Mouse (Mus musculus): ENCODE results near the gene Tcirg1.
A peak's percentile ranks its signal among the peaks of the same experiment; 100 is the strongest.

The Tcirg1 gene

GRCm38 (mm10) chr19:3851502-3851962 is 55.4 kb downstream of the Tcirg1 start, which contains the start of gene Chka:
Chka (plus strand) TSS chr19:3851773.
- DNase-seq (ENCODE audit: low spot score) = peak; percentile 98

GRCm38 (mm10) chr19:3850847-3851469 is 56.0 kb downstream of the Tcirg1 start:
- peak; percentile 43 for DNase-seq (ENCODE audit: low spot score)

GRCm38 (mm10) chr19:3850076-3850475 is 56.9 kb downstream of the Tcirg1 start:
- no peak for DNase-seq (ENCODE audit: low spot score)

GRCm38 (mm10) chr19:3849251-3849650 is 57.7 kb downstream of the Tcirg1 start:
- DNase-seq (ENCODE audit: low spot score) = no peak

GRCm38 (mm10) chr19:3848207-3848808 is 58.6 kb downstream of the Tcirg1 start:
- no peak for DNase-seq (ENCODE audit: low spot score)

DNA sequence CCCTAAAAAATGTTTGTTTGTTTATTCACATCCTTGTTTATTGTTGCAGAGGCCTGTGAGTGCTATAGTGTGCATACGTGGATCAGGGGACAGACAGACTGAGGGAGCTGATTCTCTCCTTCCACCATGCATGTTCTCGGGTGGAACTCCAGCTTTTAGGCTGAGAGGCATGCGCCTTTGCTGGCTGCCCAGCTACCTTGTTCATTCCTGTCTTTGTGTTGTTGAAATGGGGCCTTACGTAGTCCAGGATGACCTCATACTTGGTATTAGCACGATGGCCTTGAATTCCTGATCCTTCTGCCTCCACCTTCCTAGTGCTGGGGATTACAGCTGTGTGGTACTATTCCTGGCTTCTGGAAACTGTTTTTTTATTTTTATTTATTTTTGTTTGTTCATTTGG is 59.2 kb downstream of the Tcirg1 start:
- no peak for DNase-seq (ENCODE audit: low spot score)

DNA sequence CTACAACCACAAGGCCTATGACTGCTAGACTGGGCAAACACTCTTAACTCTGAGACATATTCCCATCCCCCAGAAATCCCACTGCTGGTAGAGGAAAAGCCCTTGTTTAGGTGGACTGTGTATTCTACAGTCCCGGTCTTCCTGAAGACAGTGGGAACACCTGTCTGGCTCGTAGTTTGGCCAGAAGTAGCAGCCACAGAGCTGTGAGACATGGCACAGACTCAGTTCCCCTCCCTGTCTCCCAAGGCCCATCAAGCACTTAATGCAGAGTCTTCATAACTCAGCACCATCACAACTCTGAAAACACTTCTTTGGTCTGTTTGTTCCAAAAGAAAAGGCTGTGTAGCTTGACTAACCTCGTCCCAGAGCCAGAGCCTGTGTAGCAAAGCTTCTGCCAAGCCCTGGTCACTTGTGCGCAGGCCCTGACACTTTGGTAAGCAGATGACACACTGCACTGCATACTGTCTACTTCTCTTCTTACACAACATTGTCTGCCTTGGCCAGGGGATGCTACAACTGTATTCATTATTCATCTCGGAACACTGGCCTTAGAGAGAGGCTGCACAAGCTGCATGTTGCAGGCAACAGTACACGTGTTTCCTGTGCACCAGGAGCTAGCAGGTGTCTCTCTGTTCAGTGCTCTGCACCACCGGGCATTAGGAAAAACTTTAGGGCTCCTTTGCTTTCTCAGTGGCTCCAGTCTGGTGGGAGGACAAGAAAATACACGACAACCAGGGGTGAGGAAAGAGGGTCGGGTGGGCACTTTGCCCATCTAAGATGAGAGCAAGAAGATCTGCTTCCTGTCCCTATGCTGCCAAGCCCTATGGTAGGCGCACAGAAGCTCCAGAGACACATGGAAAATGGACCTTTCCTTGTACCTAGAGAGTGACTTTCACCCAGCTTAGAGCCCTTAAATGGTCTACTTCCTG is 60.0 kb downstream of the Tcirg1 start:
- DNase-seq (ENCODE audit: low spot score) = no peak
